Mouse (Mus musculus) heart, embryonic 10.5 days (tissue): Measurements from ENCODE around the gene Pou2f2. TPM values are rescaled to one million over a fixed set of nuclear protein-coding genes. Genes with fewer than 3 reads are reported as not detected.

ENCODE experiments used
- DNase-seq: peaks from one replicate; pipeline ENCODE4 v3.0.0-alpha.2; 2017; ENCODE audit warnings: low spot score
- H3K27ac ChIP-seq: fragments of 300-500 bp; sonication (generic); 2 replicates; pipeline ENCODE4 v1.5.1; 2016; ENCODE audit warnings: mild to moderate bottlenecking
- H3K27me3 ChIP-seq: fragments of 300-500 bp; sonication (generic); 2 replicates; pipeline ENCODE4 v1.6.1; 2016; ENCODE audit warnings: mild to moderate bottlenecking; ENCODE audit not compliant: poor library complexity, insufficient read depth, severe bottlenecking
- H3K36me3 ChIP-seq: fragments of 300-500 bp; sonication (generic); 2 replicates; pipeline ENCODE4 v1.6.1; 2016; ENCODE audit warnings: mild to moderate bottlenecking, moderate library complexity
- H3K4me1 ChIP-seq: fragments of 300-500 bp; sonication (generic); 2 replicates; pipeline ENCODE4 v1.6.1; 2016; ENCODE audit warnings: mild to moderate bottlenecking
- H3K4me3 ChIP-seq: fragments of 300-500 bp; sonication (generic); 2 replicates; pipeline ENCODE4 v1.5.1; 2016; ENCODE audit warnings: mild to moderate bottlenecking, moderate library complexity
- H3K9me3 ChIP-seq: fragments of 300-500 bp; sonication (generic); 2 replicates; pipeline ENCODE4 v1.6.1; 2016; ENCODE audit warnings: mild to moderate bottlenecking, moderate library complexity
- WGBS: fragments of 180-500 bp; shearing (Covaris S2); methylation state at CpG from one replicate; pipeline ENCODE4 v1.1.7; 2016; 5-methylcytosine and 5-hydroxymethylcytosine counted together
- polyA plus RNA-seq: library from polyadenylated mRNA; unstranded; fragments of >200 nt; fragmentation: Nextera tagmentation; extraction: Ambion mirVana; gene quantifications from 2 replicates; pipeline ENCODE4 v1.2.1, GENCODE M21; 2016

Pou2f2 gene
- polyA plus RNA-seq, 1 experiment from 2014 or later = 0.73 TPM

- no peak for DNase-seq
- Histone ChIP-seq H3K4me3 (no peak overlapping the region), H3K27ac (no peak overlapping the region), H3K4me1 (peaks cover 2% of the 10 kb centered on the region), H3K27me3 (peaks cover 51% of the 10 kb centered on the region), H3K36me3 (no peaks in the 10 kb centered on the region), H3K9me3 (no peaks in the 10 kb centered on the region)
- WGBS = 75% methylated on average over 3 of the region's 3 CpGs
Measured at GRCm38 (mm10) chr7:25098169-25098568, 81.4 kb downstream of the Pou2f2 start.

- Histone ChIP-seq H3K9me3 (no peaks in the 10 kb centered on the region), H3K4me3 (no peak overlapping the region), H3K4me1 (peaks cover 35% of the 10 kb centered on the region), H3K36me3 (peaks cover 9% of the 10 kb centered on the region; the same call in 1 of the 2 replicates), H3K27ac (peak overlapping the region; percentile 56; the same call in 1 of the 2 replicates), H3K27me3 (peaks cover 27% of the 10 kb centered on the region)
- DNase-seq = no peak
- WGBS = 37% methylated on average over 10 of the region's 10 CpGs
Measured at GRCm38 (mm10) chr7:25089875-25090274, 89.7 kb downstream of the Pou2f2 start.

GRCm38 (mm10) chr7:25088968-25089367, 90.6 kb downstream of the Pou2f2 start:
- peak overlapping the region; percentile 31 for H3K27ac ChIP-seq
- WGBS = 28% methylated on average over 11 of the region's 11 CpGs
- no peak overlapping the region; the same call in 1 of the 2 replicates for H3K4me3 ChIP-seq
- H3K27me3 ChIP-seq = peaks cover 27% of the 10 kb centered on the region
- H3K9me3 ChIP-seq = no peaks in the 10 kb centered on the region
- DNase-seq = no peak
- H3K4me1 ChIP-seq = peaks cover 38% of the 10 kb centered on the region
- H3K36me3 ChIP-seq = peaks cover 18% of the 10 kb centered on the region

GRCm38 (mm10) chr7:25088531-25088930, 91.0 kb downstream of the Pou2f2 start:
- WGBS = 14% methylated on average over 10 of the region's 10 CpGs
- no peaks in the 10 kb centered on the region for H3K9me3 ChIP-seq
- peaks cover 23% of the 10 kb centered on the region for H3K36me3 ChIP-seq
- peak overlapping the region; percentile 31 for H3K27ac ChIP-seq
- peaks cover 38% of the 10 kb centered on the region for H3K4me1 ChIP-seq
- H3K4me3 ChIP-seq = no peak overlapping the region; the same call in 1 of the 2 replicates
- peaks cover 22% of the 10 kb centered on the region for H3K27me3 ChIP-seq
- no peak for DNase-seq

- H3K36me3 ChIP-seq = peaks cover 28% of the 10 kb centered on the region
- H3K4me1 ChIP-seq = peaks cover 38% of the 10 kb centered on the region
- WGBS = 67% methylated on average over 5 of the region's 5 CpGs
- DNase-seq = no peak
- H3K27ac ChIP-seq = no peak overlapping the region
- H3K4me3 ChIP-seq = no peak overlapping the region
- no peaks in the 10 kb centered on the region for H3K9me3 ChIP-seq
- H3K27me3 ChIP-seq = peaks cover 17% of the 10 kb centered on the region
Measured at GRCm38 (mm10) chr7:25087972-25088371, 91.6 kb downstream of the Pou2f2 start.

GRCm38 (mm10) chr7:25087256-25087912, 92.1 kb downstream of the Pou2f2 start:
- no peak overlapping the region for H3K4me3 ChIP-seq
- H3K27me3 ChIP-seq = peaks cover 11% of the 10 kb centered on the region
- WGBS = 69% methylated on average over 10 of the region's 10 CpGs
- H3K36me3 ChIP-seq = peaks cover 34% of the 10 kb centered on the region
- DNase-seq = no peak
- no peak overlapping the region for H3K27ac ChIP-seq
- peaks cover 37% of the 10 kb centered on the region for H3K4me1 ChIP-seq
- H3K9me3 ChIP-seq = no peaks in the 10 kb centered on the region

GRCm38 (mm10) chr7:25086656-25087055, 92.9 kb downstream of the Pou2f2 start:
- peaks cover 41% of the 10 kb centered on the region for H3K36me3 ChIP-seq

GRCm38 (mm10) chr7:25084621-25085020, 94.9 kb downstream of the Pou2f2 start:
- WGBS = 71% methylated on average over 5 of the region's 5 CpGs
- no peak overlapping the region for H3K4me3 ChIP-seq
- no peaks in the 10 kb centered on the region for H3K27me3 ChIP-seq
- H3K9me3 ChIP-seq = no peaks in the 10 kb centered on the region
- DNase-seq = no peak
- peaks cover 62% of the 10 kb centered on the region for H3K36me3 ChIP-seq
- H3K4me1 ChIP-seq = peaks cover 35% of the 10 kb centered on the region
- no peak overlapping the region for H3K27ac ChIP-seq

More at GRCm38 (mm10) chr7:25086656-25087055, 92.9 kb downstream of the Pou2f2 start:
- H3K4me1 ChIP-seq = peaks cover 37% of the 10 kb centered on the region
- no peaks in the 10 kb centered on the region for H3K9me3 ChIP-seq
- DNase-seq = no peak
- 50% methylated on average over 3 of the region's 3 CpGs for WGBS
- no peak overlapping the region for H3K4me3 ChIP-seq
- no peak overlapping the region for H3K27ac ChIP-seq
- H3K27me3 ChIP-seq = peaks cover 6% of the 10 kb centered on the region; the same call in 1 of the 2 replicates

GRCm38 (mm10) chr7:25082510-25082909, 97.0 kb downstream of the Pou2f2 start:
- Histone ChIP-seq H3K4me3 (no peak overlapping the region), H3K27ac (no peak overlapping the region), H3K27me3 (no peaks in the 10 kb centered on the region), H3K36me3 (peaks cover 65% of the 10 kb centered on the region), H3K9me3 (no peaks in the 10 kb centered on the region), H3K4me1 (peaks cover 36% of the 10 kb centered on the region)
- WGBS = 91% methylated on average over 4 of the region's 4 CpGs
- no peak for DNase-seq

- no peak for DNase-seq
Measured at GRCm38 (mm10) chr7:25080431-25080830, 99.1 kb downstream of the Pou2f2 start.

GRCm38 (mm10) chr7:25079496-25080026, 100.0 kb downstream of the Pou2f2 start:
- Histone ChIP-seq H3K4me1 (peaks cover 40% of the 10 kb centered on the region), H3K27me3 (no peaks in the 10 kb centered on the region), H3K9me3 (no peaks in the 10 kb centered on the region), H3K4me3 (no peak overlapping the region; the same call in 1 of the 2 replicates), H3K36me3 (peaks cover 53% of the 10 kb centered on the region), H3K27ac (no peak overlapping the region)
- WGBS = 80% methylated on average over 12 of the region's 12 CpGs
- no peak for DNase-seq

More at GRCm38 (mm10) chr7:25080431-25080830, 99.1 kb downstream of the Pou2f2 start:
- Histone ChIP-seq H3K27me3 (no peaks in the 10 kb centered on the region), H3K9me3 (no peaks in the 10 kb centered on the region), H3K4me3 (no peak overlapping the region; the same call in 1 of the 2 replicates), H3K27ac (no peak overlapping the region), H3K36me3 (peaks cover 62% of the 10 kb centered on the region), H3K4me1 (peaks cover 41% of the 10 kb centered on the region)
- WGBS = 92% methylated on average over 13 of the region's 13 CpGs

- WGBS = 1% methylated on average over 31 of the region's 33 CpGs
- peak overlapping the region; percentile 96 for H3K27ac ChIP-seq
- no peak for DNase-seq
- no peaks in the 10 kb centered on the region for H3K27me3 ChIP-seq
- H3K36me3 ChIP-seq = peaks cover 31% of the 10 kb centered on the region
- peak overlapping the region; percentile 99 for H3K4me3 ChIP-seq
- H3K9me3 ChIP-seq = no peaks in the 10 kb centered on the region
- H3K4me1 ChIP-seq = peaks cover 53% of the 10 kb centered on the region
Measured at GRCm38 (mm10) chr7:25077414-25077755, 102.1 kb downstream of the Pou2f2 start.

- H3K36me3 ChIP-seq = peaks cover 26% of the 10 kb centered on the region
- DNase-seq = peak; percentile 100
- H3K27me3 ChIP-seq = no peaks in the 10 kb centered on the region
- peak overlapping the region; percentile 99 for H3K4me3 ChIP-seq
- WGBS = under 1% methylated on average over 56 of the region's 56 CpGs
- peaks cover 58% of the 10 kb centered on the region for H3K4me1 ChIP-seq
- H3K27ac ChIP-seq = peak overlapping the region; percentile 96
- no peaks in the 10 kb centered on the region for H3K9me3 ChIP-seq
Measured at GRCm38 (mm10) chr7:25076663-25077413, 102.7 kb downstream of the Pou2f2 start.
